Mouse (Mus musculus) hindbrain, embryonic 16.5 days (tissue): ENCODE measurements at regions not wholly inside any gene's neighbourhood (a gene's known extent, or its start where the extent isn't known, plus 50 kb on each side); places are given as distances from the start of the nearest gene placed in this dataset.

ENCODE experiments used
- ATAC-seq: fragments of 200-750 bp; cut with Nextera tagmentation; 2 replicates; pipeline ENCODE4 v1.8.0; 2017; ENCODE audit warnings: moderate TSS enrichment, moderate library complexity
- H3K27ac ChIP-seq: fragments of 300-500 bp; sonication (generic); 2 replicates; pipeline ENCODE4 v1.5.1; 2014; ENCODE audit warnings: low read depth, mild to moderate bottlenecking, control low read depth, low read length, moderate library complexity
- H3K27me3 ChIP-seq: fragments of 300-500 bp; sonication (generic); replicated peaks from 2 replicates; pipeline ENCODE4 v1.6.1; 2014; ENCODE audit warnings: low read length; ENCODE audit not compliant: control insufficient read depth, insufficient read depth
- H3K36me3 ChIP-seq: fragments of 300-500 bp; sonication (generic); 2 replicates; pipeline ENCODE4 v1.6.1; 2014; ENCODE audit warnings: mild to moderate bottlenecking, low read length, moderate library complexity, mixed read lengths; ENCODE audit not compliant: control insufficient read depth, insufficient read depth
- H3K4me1 ChIP-seq: fragments of 300-500 bp; sonication (generic); 2 replicates; pipeline ENCODE4 v1.6.1; 2014; ENCODE audit warnings: low read depth, low read length; ENCODE audit not compliant: control insufficient read depth, insufficient read depth
- H3K4me2 ChIP-seq: fragments of 300-500 bp; sonication (generic); 2 replicates; pipeline ENCODE4 v1.6.1; 2014; ENCODE audit warnings: mild to moderate bottlenecking, low read length, control low read depth, moderate library complexity
- H3K4me3 ChIP-seq: fragments of 300-500 bp; sonication (generic); 2 replicates; pipeline ENCODE4 v1.5.1; 2014; ENCODE audit warnings: mild to moderate bottlenecking, low read length, control low read depth, moderate library complexity
- H3K9ac ChIP-seq: fragments of 300-500 bp; sonication (generic); 2 replicates; pipeline ENCODE4 v1.6.1; 2014; ENCODE audit warnings: low read depth, mild to moderate bottlenecking, control low read depth, low read length, moderate library complexity
- H3K9me3 ChIP-seq: fragments of 300-500 bp; sonication (generic); 2 replicates; pipeline ENCODE4 v1.6.1; 2014; ENCODE audit warnings: mild to moderate bottlenecking, low read length, moderate library complexity; ENCODE audit not compliant: control insufficient read depth
- WGBS: fragments of 180-500 bp; shearing (Covaris S2); extraction: QIAGEN DNeasy Blood & Tissue Kit; methylation state at CpG from one replicate; pipeline ENCODE4 v1.1.7; 2014; 5-methylcytosine and 5-hydroxymethylcytosine counted together

- no peak overlapping the region for H3K4me3 ChIP-seq
- H3K27me3 ChIP-seq, result no peaks in the 10 kb centered on the region
- no peak overlapping the region for H3K4me2 ChIP-seq
- no peaks in the 10 kb centered on the region for H3K9me3 ChIP-seq
- no peak for ATAC-seq
- 61% methylated on average over 9 of the region's 9 CpGs for WGBS
- H3K27ac ChIP-seq, result no peak overlapping the region
- no peaks in the 10 kb centered on the region for H3K36me3 ChIP-seq
- H3K4me1 ChIP-seq, result no peaks in the 10 kb centered on the region
- H3K9ac ChIP-seq, result no peak overlapping the region
Measured at GRCm38 (mm10) chr6:52486146-52486545, 154.0 kb downstream of the Hibadh start.

- Histone ChIP-seq H3K9me3 (no peaks in the 10 kb centered on the region), H3K9ac (no peak overlapping the region), H3K27ac (no peak overlapping the region), H3K4me3 (no peak overlapping the region), H3K4me1 (no peaks in the 10 kb centered on the region), H3K36me3 (no peaks in the 10 kb centered on the region), H3K27me3 (no peaks in the 10 kb centered on the region), H3K4me2 (no peak overlapping the region)
- WGBS, result 77% methylated on average over 4 of the region's 4 CpGs
- no peak for ATAC-seq
Measured at GRCm38 (mm10) chr6:52486655-52487054, 153.5 kb downstream of the Hibadh start.

DNA sequence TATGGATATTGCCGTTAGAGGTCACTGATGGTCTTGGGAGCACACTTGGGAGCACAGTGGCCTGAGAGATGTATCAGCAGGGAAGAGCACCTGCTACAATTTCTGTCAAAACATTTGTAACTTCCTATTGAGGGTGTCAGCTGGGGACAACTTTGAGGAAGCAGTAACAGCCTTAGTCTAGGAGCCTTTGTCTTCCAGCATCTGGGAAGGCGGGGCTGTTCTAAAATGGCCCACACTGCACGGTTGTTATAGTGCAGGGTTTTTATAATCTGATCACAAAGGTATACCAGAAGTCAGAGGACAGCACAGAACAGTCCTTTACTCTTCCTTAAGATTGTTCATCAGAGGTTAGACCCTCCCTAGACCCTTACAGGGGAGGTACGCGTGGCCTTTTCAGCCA lies 152.3 kb downstream of the Hibadh start:
- H3K27me3 ChIP-seq, result no peaks in the 10 kb centered on the region
- H3K4me2 ChIP-seq, result no peak overlapping the region
- no peak overlapping the region for H3K4me3 ChIP-seq
- ATAC-seq, result no peak
- WGBS, result 90% methylated on average over 5 of the region's 5 CpGs
- H3K9me3 ChIP-seq, result no peaks in the 10 kb centered on the region
- no peak overlapping the region for H3K9ac ChIP-seq
- no peaks in the 10 kb centered on the region for H3K36me3 ChIP-seq
- no peaks in the 10 kb centered on the region for H3K4me1 ChIP-seq
- no peak overlapping the region for H3K27ac ChIP-seq

GRCm38 (mm10) chr6:52490264-52490775 lies 149.9 kb downstream of the Hibadh start:
- Histone ChIP-seq H3K4me2 (no peak overlapping the region), H3K36me3 (no peaks in the 10 kb centered on the region), H3K27me3 (no peaks in the 10 kb centered on the region), H3K27ac (no peak overlapping the region), H3K9ac (no peak overlapping the region), H3K4me3 (no peak overlapping the region), H3K4me1 (no peaks in the 10 kb centered on the region), H3K9me3 (no peaks in the 10 kb centered on the region)
- 80% methylated on average over 14 of the region's 14 CpGs for WGBS
- no peak for ATAC-seq

- H3K36me3 ChIP-seq, result no peaks in the 10 kb centered on the region
- no peaks in the 10 kb centered on the region for H3K4me1 ChIP-seq
- H3K27ac ChIP-seq, result no peak overlapping the region
- H3K9ac ChIP-seq, result no peak overlapping the region
- H3K27me3 ChIP-seq, result no peaks in the 10 kb centered on the region
- no peak overlapping the region for H3K4me3 ChIP-seq
- no peak overlapping the region for H3K4me2 ChIP-seq
- 75% methylated on average over 3 of the region's 3 CpGs for WGBS
- H3K9me3 ChIP-seq, result no peaks in the 10 kb centered on the region
- no peak for ATAC-seq
Measured at GRCm38 (mm10) chr6:52495301-52495700, 144.9 kb downstream of the Hibadh start.

DNA sequence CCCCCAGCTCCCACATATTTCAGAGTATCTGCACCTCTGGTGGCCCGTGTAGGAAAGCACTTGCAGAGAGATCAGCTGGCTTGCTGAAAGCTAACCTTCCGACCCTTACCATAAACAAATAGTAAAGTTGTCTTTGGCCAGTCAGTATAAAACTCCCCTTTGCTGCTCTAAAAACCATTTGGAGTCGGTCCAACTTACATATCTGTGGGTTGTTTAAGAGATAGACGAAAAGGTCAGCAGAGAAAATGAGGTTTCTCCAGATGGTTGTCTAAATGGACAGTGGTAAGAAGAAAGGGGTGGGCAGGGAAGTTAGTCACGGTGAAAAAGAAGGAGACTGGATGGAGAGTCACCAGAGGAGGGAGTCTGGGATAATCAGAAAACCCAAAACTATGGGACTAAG lies 144.3 kb downstream of the Hibadh start:
- Histone ChIP-seq H3K36me3 (no peaks in the 10 kb centered on the region), H3K9ac (no peak overlapping the region), H3K27ac (no peak overlapping the region), H3K27me3 (no peaks in the 10 kb centered on the region), H3K4me2 (no peak overlapping the region), H3K4me1 (no peaks in the 10 kb centered on the region), H3K4me3 (no peak overlapping the region), H3K9me3 (no peaks in the 10 kb centered on the region)
- 71% methylated on average over 5 of the region's 5 CpGs for WGBS
- ATAC-seq, result no peak
